Mouse (Mus musculus): ENCODE results near the gene Zbtb9. TPM values are rescaled to one million over a fixed set of nuclear protein-coding genes. Genes with fewer than 3 reads are reported as not detected.

Zbtb9 gene
- polyA plus RNA-seq, 1 experiment from 2014 or later: 9.1 TPM

DNA sequence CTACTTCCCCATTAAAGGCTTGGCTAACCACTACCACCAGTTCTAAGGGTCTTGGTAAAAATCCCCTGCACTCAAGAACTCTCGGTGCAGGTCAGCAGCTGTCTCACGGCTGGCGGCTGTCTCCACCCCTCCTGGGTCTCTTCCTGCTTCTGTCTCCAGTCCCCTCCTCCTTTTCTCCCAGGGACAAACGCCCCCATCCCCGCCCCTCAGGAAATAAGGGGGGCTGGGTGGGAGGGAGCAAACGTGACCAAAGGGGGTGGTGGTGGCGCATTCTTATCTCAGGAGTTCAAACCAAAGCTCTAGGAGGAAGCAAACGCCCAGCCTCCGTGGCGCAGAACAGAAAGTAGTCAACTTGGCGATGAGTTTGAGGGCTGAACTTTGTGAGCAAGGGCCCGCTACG lies 83.2 kb downstream of the Zbtb9 start:
- peak overlapping the region; percentile 70; the same call in 1 of the 2 replicates for H3K9ac ChIP-seq (ENCODE audit: low read depth, low read length)
- H3K27ac ChIP-seq (replicated peaks; ENCODE audit: low read depth, low read length): peak overlapping the region; percentile 88
- DNase-seq (ENCODE audit: low spot score) (peak; percentile 88), ATAC-seq (ENCODE audit: low read depth) (peak; percentile 63)
- under 1% methylated on average over 13 of the region's 13 CpGs for WGBS
- no peaks in the 10 kb centered on the region for H3K27me3 ChIP-seq (replicated peaks; ENCODE audit: control insufficient read depth, insufficient read depth, low read length)
- no peaks in the 10 kb centered on the region for H3K36me3 ChIP-seq (ENCODE audit: control insufficient read depth, insufficient read depth, low read length)
- H3K9me3 ChIP-seq (ENCODE audit: control insufficient read depth, low read length): no peaks in the 10 kb centered on the region
- H3K4me2 ChIP-seq (ENCODE audit: low read depth, low read length): peak overlapping the region; percentile 97
- H3K4me3 ChIP-seq (ENCODE audit: low read depth, low read length): peak overlapping the region; percentile 66
- H3K4me1 ChIP-seq (ENCODE audit: control insufficient read depth, insufficient read depth, low read length): peaks cover 11% of the 10 kb centered on the region; the same call in 1 of the 2 replicates

- Histone ChIP-seq H3K4me2 (ENCODE audit: low read depth, low read length) (peak within 1 kb of the TSS; percentile 97), H3K4me1 (ENCODE audit: control insufficient read depth, insufficient read depth, low read length) (peaks cover 11% of the 10 kb centered on the region; the same call in 1 of the 2 replicates), H3K9ac (ENCODE audit: low read depth, low read length) (peak within 1 kb of the TSS; percentile 70), H3K4me3 (ENCODE audit: low read depth, low read length) (peak within 1 kb of the TSS; percentile 66), H3K9me3 (ENCODE audit: control insufficient read depth, low read length) (no peaks in the 10 kb centered on the region), H3K36me3 (ENCODE audit: control insufficient read depth, insufficient read depth, low read length) (no peaks in the 10 kb centered on the region), H3K27me3 (replicated peaks; ENCODE audit: control insufficient read depth, insufficient read depth, low read length) (no peaks in the 10 kb centered on the region), H3K27ac (replicated peaks; ENCODE audit: low read depth, low read length) (peak within 1 kb of the TSS; percentile 88)
- DNase-seq (ENCODE audit: low spot score) (peak; percentile 87), ATAC-seq (ENCODE audit: low read depth) (peak; percentile 74)
- WGBS: under 1% methylated on average over 29 of the region's 66 CpGs
Measured at GRCm38 (mm10) chr17:27056812-27057516, 84.0 kb downstream of the Zbtb9 start, which contains the start of gene Itpr3. Itpr3 (plus strand) TSS chr17:27057304.

DNA sequence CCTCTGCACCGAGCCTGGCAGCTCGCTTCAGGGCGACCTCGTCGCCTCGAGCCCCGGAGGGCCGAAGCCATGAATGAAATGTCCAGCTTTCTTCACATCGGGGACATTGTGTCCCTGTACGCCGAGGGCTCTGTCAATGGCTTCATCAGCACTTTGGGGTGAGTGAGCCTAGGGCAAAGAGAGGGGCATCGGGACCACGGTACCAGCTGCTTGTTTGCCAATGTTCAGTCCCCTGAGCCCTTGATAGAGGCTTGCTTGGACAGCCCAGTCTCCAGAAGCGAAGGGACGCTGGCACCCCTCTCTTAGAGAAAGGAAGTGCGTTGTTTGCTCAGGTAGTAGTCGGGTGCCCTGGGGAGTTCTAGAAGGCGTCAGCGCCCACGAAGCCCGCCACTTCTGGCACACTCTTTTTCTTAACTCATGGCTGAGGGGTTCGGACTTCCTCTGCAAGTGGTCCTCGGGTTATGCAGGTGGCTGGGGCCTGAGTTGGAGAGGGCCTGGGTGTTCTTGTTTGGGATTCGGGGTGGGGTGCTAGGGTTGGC lies 84.6 kb downstream of the Zbtb9 start:
- Histone ChIP-seq H3K4me1 (ENCODE audit: control insufficient read depth, insufficient read depth, low read length) (peaks cover 11% of the 10 kb centered on the region; the same call in 1 of the 2 replicates), H3K27ac (replicated peaks; ENCODE audit: low read depth, low read length) (no peak overlapping the region; the same call in 1 of the 2 replicates), H3K27me3 (replicated peaks; ENCODE audit: control insufficient read depth, insufficient read depth, low read length) (no peaks in the 10 kb centered on the region), H3K9me3 (ENCODE audit: control insufficient read depth, low read length) (no peaks in the 10 kb centered on the region), H3K4me3 (ENCODE audit: low read depth, low read length) (peak overlapping the region; percentile 66), H3K36me3 (ENCODE audit: control insufficient read depth, insufficient read depth, low read length) (no peaks in the 10 kb centered on the region), H3K4me2 (ENCODE audit: low read depth, low read length) (peak overlapping the region; percentile 97), H3K9ac (ENCODE audit: low read depth, low read length) (peak overlapping the region; percentile 70)
- 0% methylated on average over 21 of the region's 24 CpGs for WGBS
- no peak for ATAC-seq (ENCODE audit: low read depth)
- DNase-seq (ENCODE audit: low spot score): no peak

Small RNA genes within 50 kb of the gene (microRNA-seq; reads per million reads assigned to microRNA genes)
- gene Mir3083 (ENCODE audit: borderline number of aligned reads) (0.50 reads per million), gene Mir6968 (ENCODE audit: borderline number of aligned reads) (not detected)

Other genes starting within 250 kb of the Zbtb9 start
- gene Bnip1, start 192.1 kb upstream of the Zbtb9 start, polyA plus RNA-seq (2014; fragmentation: Nextera tagmentation; extraction: Ambion mirVana): 38.4 and 40.7 TPM in 2 replicates
- gene Nkx2-5, start 128.2 kb upstream of the Zbtb9 start, polyA plus RNA-seq (2014; fragmentation: Nextera tagmentation; extraction: Ambion mirVana): 7.4 and 7.9 TPM in 2 replicates
- 3.0 and 4.7 TPM in 2 replicates for gene Kifc5b, start 56.1 kb upstream of the Zbtb9 start, polyA plus RNA-seq (2014; fragmentation: Nextera tagmentation; extraction: Ambion mirVana)
- gene Phf1, start 40.1 kb upstream of the Zbtb9 start, polyA plus RNA-seq (2014; fragmentation: Nextera tagmentation; extraction: Ambion mirVana): 10.0 and 12.0 TPM in 2 replicates
- gene Cuta, start 33.6 kb upstream of the Zbtb9 start, polyA plus RNA-seq (2014; fragmentation: Nextera tagmentation; extraction: Ambion mirVana): 142 and 148 TPM in 2 replicates
- 1.4 and 2.6 TPM in 2 replicates for gene Syngap1, start 31.9 kb upstream of the Zbtb9 start, polyA plus RNA-seq (2014; fragmentation: Nextera tagmentation; extraction: Ambion mirVana)
- 9.0 and 9.8 TPM in 2 replicates for gene Bak1, start 55.8 kb downstream of the Zbtb9 start, polyA plus RNA-seq (2014; fragmentation: Nextera tagmentation; extraction: Ambion mirVana)
- 5.0 and 5.5 TPM in 2 replicates for gene Itpr3, start 84.1 kb downstream of the Zbtb9 start, polyA plus RNA-seq (2014; fragmentation: Nextera tagmentation; extraction: Ambion mirVana)
- 343 and 350 TPM in 2 replicates for gene Uqcc2, start 160.7 kb downstream of the Zbtb9 start, polyA plus RNA-seq (2014; fragmentation: Nextera tagmentation; extraction: Ambion mirVana)
- 0.59 and 1.1 TPM in 2 replicates for gene Ip6k3, start 194.6 kb downstream of the Zbtb9 start, polyA plus RNA-seq (2014; fragmentation: Nextera tagmentation; extraction: Ambion mirVana)
- 15.1 and 16.0 TPM in 2 replicates for gene Lemd2, start 231.3 kb downstream of the Zbtb9 start, polyA plus RNA-seq (2014; fragmentation: Nextera tagmentation; extraction: Ambion mirVana)

Data from embryonic facial prominence, embryonic 14.5 days (tissue).